Mouse (Mus musculus): ENCODE results near the gene Zglp1.

DNA sequence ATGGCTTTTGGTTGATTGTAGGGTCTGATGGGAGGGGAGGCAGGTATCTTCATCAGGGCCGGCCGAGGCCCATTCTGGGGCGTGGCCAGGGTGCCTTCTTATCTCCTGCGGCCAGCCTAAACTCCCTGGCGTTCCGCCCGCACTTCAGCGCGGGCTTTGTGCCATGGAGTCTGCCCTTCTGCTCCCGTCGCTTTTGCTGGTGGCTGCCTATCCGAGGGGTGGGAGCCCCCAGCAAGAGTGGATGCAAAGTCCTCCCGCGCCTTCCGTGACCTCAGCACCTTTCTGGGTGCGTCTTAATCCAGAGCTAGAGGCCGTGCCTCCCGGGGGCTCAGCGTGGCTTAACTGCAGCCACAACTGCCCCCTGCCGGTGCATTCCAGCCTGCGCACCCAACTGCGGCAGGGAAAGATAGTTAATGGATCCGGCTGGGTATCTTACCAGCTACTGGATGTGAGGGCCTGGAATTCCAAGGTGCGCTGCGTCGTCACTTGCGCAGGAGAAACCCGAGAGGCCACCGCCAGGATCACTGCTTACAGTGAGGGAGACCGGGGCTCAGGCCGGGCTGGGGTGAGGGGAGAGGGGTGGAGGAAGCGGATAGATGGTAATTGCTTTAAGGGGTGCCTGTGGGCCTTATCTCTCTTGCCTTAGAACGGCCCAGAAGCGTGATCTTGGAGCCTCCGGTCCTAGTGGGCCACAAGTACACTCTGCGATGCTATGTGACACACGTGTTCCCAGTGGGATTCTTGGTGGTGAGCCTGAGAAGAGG lies 37.4 kb downstream of the Zglp1 start, which contains the start of gene Icam4:
- TF ChIP-seq CTCF (IDR thresholded peaks at IDR 0.05; ENCODE audit: low read depth), result peak; percentile 98
- TF ChIP-seq EP300 (IDR thresholded peaks at IDR 0.05; ENCODE audit: low read depth), result peak; percentile 88

Data from liver, embryonic 14.5 days (tissue).